Mouse (Mus musculus) c-Kit-negative CD71-positive TER-119-positive erythroid progenitor cells, embryonic 14.5 days (primary cell): ENCODE results near the gene Arl15.

Experiments
- DNase-seq: peaks from one replicate; pipeline ENCODE4 v3.0.0-alpha.2; 2013; ENCODE audit warnings: low read depth, low spot score

Arl15 gene

GRCm38 (mm10) chr13:113983633-113984032, 189.3 kb downstream of the Arl15 start:
- DNase-seq, result no peak

- DNase-seq, result no peak
Observed at GRCm38 (mm10) chr13:113984491-113984890, 190.2 kb downstream of the Arl15 start.

DNA sequence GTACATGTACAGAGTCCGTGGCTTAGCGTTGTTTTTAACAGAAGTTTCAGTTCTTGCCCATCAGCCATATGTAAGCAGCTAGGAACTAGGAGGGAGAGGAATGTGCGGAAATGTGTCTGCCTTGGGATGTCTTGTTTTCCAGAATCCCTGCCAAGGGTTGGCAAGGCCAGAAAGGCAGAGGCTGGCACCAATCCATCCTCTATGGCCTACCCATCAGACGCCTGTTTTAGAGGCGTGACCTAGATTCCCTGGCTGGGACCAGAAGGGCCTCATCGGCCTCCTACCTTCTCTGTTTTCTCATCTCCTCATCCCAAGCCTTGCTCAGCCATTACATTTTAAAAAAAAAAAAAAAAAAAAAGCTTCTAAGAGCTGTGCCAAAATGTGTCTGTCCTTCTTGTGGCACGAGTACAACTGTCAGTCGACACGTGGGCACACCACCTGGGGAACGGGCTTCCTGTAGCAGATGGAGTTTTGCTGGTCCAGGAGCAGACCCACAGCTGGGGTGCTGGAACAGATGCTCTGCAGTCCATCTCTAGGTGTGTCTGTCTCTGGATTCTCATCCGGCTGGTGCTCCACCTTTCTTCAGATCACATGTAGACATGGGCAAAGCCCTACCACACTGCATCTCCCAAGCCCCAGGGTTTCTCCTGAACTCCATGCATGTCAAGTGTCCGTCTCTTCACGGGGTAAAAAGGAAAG, 192.7 kb downstream of the Arl15 start:
- DNase-seq, result no peak

- no peak for DNase-seq
Observed at GRCm38 (mm10) chr13:113990247-113990646, 195.9 kb downstream of the Arl15 start.

GRCm38 (mm10) chr13:113990701-113991100, 196.4 kb downstream of the Arl15 start:
- DNase-seq, result no peak

DNA sequence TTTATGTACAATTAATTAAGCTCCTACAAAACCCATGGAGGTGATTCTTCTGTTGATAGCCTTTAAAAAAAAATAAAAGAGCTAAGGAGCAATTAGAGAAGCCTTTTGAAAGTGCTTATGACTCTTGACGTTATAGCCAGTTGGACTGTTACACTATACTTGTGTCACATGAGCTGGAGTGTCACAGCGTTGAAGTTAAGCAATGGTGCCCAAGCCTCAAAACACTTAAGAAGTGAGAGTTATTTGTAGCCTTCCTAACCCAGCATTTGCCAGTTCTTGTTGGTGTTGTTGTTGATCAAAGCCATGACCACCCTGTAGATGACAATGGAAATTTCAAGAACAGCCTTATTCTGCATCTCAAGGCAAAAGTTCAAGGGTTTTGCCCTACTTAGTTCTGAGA, 198.8 kb downstream of the Arl15 start:
- no peak for DNase-seq

DNA sequence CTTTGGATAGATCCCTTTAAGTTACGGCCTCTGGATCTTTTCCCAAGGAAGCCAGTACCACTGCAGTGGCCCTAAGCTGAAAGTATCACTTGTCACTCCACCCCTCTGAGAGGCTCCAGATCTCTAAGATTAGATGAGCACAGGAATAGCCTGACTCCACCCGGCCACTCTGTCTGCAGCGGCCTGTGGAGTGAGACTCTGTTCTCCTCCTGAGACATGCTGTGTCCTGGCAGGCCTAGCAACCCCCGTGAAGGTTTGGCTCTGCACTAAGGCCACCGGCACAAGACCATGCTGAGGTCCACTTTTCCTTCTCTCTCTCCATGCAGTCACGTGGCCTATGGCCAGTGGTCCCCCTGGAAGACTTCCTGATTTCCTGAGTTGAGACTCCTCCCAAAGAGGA, 200.3 kb downstream of the Arl15 start:
- DNase-seq, result no peak

DNA sequence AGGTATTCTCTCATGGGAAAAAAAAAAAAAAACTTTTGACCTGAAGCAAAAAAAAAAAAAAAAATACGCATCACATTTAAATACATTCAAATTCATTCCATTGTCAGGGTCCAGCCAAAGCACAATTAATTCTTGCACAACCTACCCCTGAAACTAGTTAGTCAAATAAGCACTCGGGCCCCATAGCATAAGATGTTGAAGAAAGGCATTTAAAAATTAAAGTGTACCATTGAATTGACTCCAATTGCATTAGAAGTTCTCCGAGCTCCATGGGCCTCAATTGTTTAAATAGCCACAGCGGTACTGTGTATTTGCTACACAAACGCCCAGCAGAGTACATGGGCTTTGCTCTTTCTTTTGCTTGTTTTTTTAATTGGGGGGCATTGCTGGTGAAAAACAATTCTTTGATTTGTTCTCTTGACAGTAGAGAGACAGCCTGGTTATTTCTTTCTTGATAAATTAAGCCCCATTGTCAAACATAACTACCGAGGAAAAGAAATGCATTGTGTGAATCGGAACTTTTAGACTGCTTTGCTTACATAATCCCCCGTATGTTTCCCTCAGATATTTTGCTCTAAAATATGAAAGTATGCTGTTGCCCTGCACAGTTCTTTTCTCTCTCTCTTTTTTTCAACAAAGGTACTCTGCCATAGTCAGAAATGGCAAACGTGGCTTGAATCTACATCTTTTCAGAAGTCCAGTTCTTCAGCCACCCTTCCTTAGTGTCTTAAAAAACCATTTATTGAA, 201.4 kb downstream of the Arl15 start:
- DNase-seq, result no peak

- DNase-seq, result no peak
Observed at GRCm38 (mm10) chr13:113998811-113999210, 204.5 kb downstream of the Arl15 start.

- no peak for DNase-seq
Observed at GRCm38 (mm10) chr13:114003463-114003862, 209.2 kb downstream of the Arl15 start.

DNA sequence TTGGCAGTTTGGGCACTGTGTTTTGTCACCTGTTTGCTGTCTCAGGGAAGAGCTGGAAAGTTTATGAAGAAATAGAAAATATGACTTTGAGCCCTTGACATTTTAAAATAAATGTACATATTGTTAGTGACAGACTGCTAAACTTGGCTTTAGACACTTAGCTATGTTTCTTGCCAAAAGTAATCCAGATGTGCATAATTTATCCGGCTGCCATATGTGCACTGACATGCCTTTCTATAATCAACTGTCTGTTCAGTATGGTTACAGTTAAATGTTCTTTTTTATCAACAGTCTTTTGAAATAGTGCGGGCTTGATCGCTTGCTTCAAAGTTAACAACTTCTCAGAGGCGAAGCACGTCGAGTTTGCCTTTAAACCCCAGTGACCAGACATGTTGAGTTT, 209.9 kb downstream of the Arl15 start:
- DNase-seq, result no peak

DNA sequence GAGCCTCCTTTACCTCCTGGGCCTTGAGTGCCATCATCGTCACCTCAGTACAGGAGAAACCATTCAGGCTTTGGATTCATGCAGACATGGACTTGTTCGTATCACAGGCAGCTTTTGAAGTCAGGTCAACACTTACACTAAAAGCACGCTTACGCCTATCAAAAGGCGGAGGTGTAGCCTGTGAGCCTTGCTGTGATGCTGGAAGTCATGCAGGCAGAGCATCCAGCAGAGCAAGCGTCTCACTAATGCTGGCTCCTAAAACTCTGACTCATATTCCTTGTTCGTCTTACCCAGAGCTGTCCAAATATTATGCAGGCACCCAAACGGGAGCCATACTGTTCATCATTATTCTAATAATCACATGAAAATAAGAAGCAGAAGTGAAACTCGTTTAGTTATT, 215.5 kb downstream of the Arl15 start:
- DNase-seq, result no peak

DNA sequence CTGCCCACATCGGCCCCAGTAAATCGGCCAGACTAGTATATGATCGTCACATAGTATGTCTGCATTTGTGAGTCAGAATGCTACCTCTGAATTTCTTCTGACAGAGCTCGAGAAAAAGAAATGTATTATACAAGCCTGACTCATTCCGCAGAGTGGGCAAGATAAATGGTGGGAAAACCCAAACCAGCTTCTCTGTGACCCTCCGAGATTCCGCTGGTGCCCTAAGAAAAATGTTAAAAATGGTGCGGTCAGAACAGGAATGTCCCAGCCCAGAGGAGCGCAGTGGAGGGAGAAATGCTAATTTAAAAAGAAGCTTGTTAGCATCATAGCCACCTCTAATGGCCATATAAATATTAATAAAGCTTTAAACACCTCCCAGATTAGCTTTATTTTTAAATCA, 216.2 kb downstream of the Arl15 start:
- DNase-seq, result no peak

- no peak for DNase-seq
Observed at GRCm38 (mm10) chr13:114011019-114011418, 216.7 kb downstream of the Arl15 start.

DNA sequence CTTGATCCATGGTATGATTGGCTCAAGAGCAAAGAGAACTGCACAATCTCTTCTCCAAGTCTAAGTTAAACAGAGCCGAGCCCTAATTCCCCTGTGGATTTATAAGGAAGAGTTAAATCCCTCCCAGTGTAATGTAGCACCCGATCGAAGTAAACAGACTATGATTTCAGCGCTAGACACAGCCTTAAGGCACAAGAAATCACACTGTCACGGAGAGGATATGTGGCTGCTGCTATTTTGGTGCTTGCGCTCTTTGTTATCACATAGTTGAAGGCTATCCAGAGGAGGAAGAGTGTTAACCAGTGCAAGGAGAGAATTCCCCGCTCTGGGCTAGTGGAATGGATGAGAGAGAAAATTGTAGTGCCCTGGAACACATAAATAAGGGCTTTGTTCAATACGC, 223.6 kb downstream of the Arl15 start:
- DNase-seq, result no peak

GRCm38 (mm10) chr13:114023541-114023940, 229.2 kb downstream of the Arl15 start:
- DNase-seq, result no peak

- no peak for DNase-seq
Observed at GRCm38 (mm10) chr13:114026306-114026705, 232.0 kb downstream of the Arl15 start.

- no peak for DNase-seq
Observed at GRCm38 (mm10) chr13:114026751-114027150, 232.4 kb downstream of the Arl15 start.

- DNase-seq, result no peak
Observed at GRCm38 (mm10) chr13:114048071-114048470, 253.8 kb downstream of the Arl15 start.

GRCm38 (mm10) chr13:114048688-114049087, 254.4 kb downstream of the Arl15 start:
- DNase-seq, result no peak

GRCm38 (mm10) chr13:114051151-114051850, 257.0 kb downstream of the Arl15 start:
- DNase-seq, result no peak

DNA sequence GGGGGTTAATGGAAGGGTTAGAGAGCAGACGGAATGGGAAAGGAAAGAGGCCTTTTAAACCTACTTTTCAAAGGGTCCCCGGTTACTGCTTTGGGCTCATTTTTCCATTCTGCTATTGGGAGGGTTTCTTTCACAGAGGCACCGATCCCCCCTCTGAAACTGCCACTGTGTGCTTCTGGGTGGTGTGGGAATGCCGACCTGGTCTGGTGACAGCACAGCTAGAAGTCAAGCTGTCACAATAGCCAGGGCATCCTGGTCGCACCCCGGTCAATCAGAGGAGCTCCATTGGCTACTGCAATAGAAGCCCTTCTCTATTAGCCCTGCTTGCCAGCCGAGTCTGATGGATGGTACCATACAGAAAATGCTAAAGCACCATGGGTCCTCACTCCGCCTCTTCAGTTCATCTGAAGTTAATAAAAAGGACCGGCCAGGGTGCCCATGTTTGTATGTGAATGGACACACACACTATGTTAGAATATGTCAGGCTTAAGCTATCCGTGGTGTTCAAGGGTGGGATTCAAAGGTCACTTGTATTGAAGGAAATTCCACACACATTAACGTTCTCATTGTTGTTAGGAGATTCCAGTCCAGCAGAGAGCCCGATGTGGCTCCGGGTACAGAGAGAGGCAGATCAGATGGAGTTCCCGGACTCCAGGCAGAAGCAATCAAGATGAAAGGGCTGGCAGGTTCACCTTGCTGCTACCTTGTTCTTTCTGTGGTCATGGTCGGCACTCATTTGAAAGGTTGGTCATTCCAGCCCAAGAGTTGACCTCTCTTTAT, 258.3 kb downstream of the Arl15 start:
- DNase-seq, result no peak
